ENCODE assay signal across 7 mouse cellular contexts in genomic region chr6:54430221-54430620, GRCm38 (mm10). TPM values are rescaled to one million over a fixed set of nuclear protein-coding genes. Genes with fewer than 3 reads are reported as not detected.
DNase-seq lines count a peak whose midpoint lies in the region; ATAC-seq and TF ChIP-seq lines count a peak whose summit lies in the region.

No protein-coding gene starts in this region.

- no peak for ATAC-seq in lung, embryonic 16.5 days (ENCODE audit: low read depth)
- ATAC-seq in forebrain, postnatal 0 days: no peak
- ATAC-seq in liver, embryonic 11.5 days (replicated peaks; ENCODE audit: low FRiP score): no peak
- ATAC-seq in stomach, postnatal 0 days (ENCODE audit: low FRiP score, low TSS enrichment): no peak

- H3K4me1 ChIP-seq in lung, embryonic 16.5 days (replicated peaks; ENCODE audit: control insufficient read depth, insufficient read depth, low read length): peaks cover 10% of the 10 kb centered on the region
- peaks cover 23% of the 10 kb centered on the region for H3K4me1 ChIP-seq in forebrain, postnatal 0 days (ENCODE audit: insufficient read depth)
- H3K4me1 ChIP-seq in liver, embryonic 11.5 days (replicated peaks; ENCODE audit: control insufficient read depth, insufficient read depth, low read length): peaks cover 2% of the 10 kb centered on the region; the same call in 1 of the 2 replicates
- H3K4me1 ChIP-seq in stomach, postnatal 0 days (replicated peaks; ENCODE audit: control insufficient read depth, insufficient read depth): no peaks in the 10 kb centered on the region
- H3K4me1 ChIP-seq in thymus, adult 2 months (replicated peaks; ENCODE audit: control insufficient read depth, insufficient read depth, low read length): no peaks in the 10 kb centered on the region

- no peaks in the 10 kb centered on the region for H3K9me3 ChIP-seq in lung, embryonic 16.5 days (ENCODE audit: control insufficient read depth, low read length)
- no peaks in the 10 kb centered on the region for H3K9me3 ChIP-seq in forebrain, postnatal 0 days (ENCODE audit: low read length)
- H3K9me3 ChIP-seq in liver, embryonic 11.5 days (ENCODE audit: control insufficient read depth, low read length): no peaks in the 10 kb centered on the region
- no peaks in the 10 kb centered on the region for H3K9me3 ChIP-seq in stomach, postnatal 0 days (ENCODE audit: control insufficient read depth, low read length)

- peaks cover 35% of the 10 kb centered on the region for H3K27me3 ChIP-seq in lung, embryonic 16.5 days (ENCODE audit: control insufficient read depth, insufficient read depth, low read depth, low read length)
- no peaks in the 10 kb centered on the region for H3K27me3 ChIP-seq in forebrain, postnatal 0 days (ENCODE audit: insufficient read depth, low read length)
- H3K27me3 ChIP-seq in liver, embryonic 11.5 days (replicated peaks; ENCODE audit: control insufficient read depth, insufficient read depth, low read length): peaks cover 42% of the 10 kb centered on the region
- no peaks in the 10 kb centered on the region; the same call in 1 of the 2 replicates for H3K27me3 ChIP-seq in stomach, postnatal 0 days (ENCODE audit: control insufficient read depth, insufficient read depth, low read length)
- H3K27me3 ChIP-seq in thymus, adult 2 months (ENCODE audit: control insufficient read depth, insufficient read depth, low read length): no peaks in the 10 kb centered on the region

- H3K4me3 ChIP-seq in lung, embryonic 16.5 days (ENCODE audit: low read length): peak overlapping the region; percentile 58
- H3K4me3 ChIP-seq in forebrain, postnatal 0 days (ENCODE audit: low read depth, low read length): peak overlapping the region; percentile 67
- peak overlapping the region; percentile 51 for H3K4me3 ChIP-seq in liver, embryonic 11.5 days (ENCODE audit: low read depth, low read length)
- peak overlapping the region; percentile 45 for H3K4me3 ChIP-seq in stomach, postnatal 0 days (ENCODE audit: low read depth, low read length)
- H3K4me3 ChIP-seq in thymus, adult 2 months (ENCODE audit: control insufficient read depth, insufficient read depth, low read length): no peak overlapping the region

- TF ChIP-seq EP300 in stomach, postnatal 0 days (optimal IDR thresholded peaks at IDR 0.05): no peak

- no peak overlapping the region for H3K27ac ChIP-seq in lung, embryonic 16.5 days (ENCODE audit: low read length)
- peak overlapping the region; percentile 64; the same call in 1 of the 2 replicates for H3K27ac ChIP-seq in forebrain, postnatal 0 days (ENCODE audit: low read depth, low read length)
- H3K27ac ChIP-seq in liver, embryonic 11.5 days (ENCODE audit: low read depth, low read length): no peak overlapping the region
- no peak overlapping the region for H3K27ac ChIP-seq in stomach, postnatal 0 days (replicated peaks)
- H3K27ac ChIP-seq in thymus, adult 2 months (ENCODE audit: control insufficient read depth, insufficient read depth, low read length): no peak overlapping the region

- peak overlapping the region; percentile 66 for H3K9ac ChIP-seq in lung, embryonic 16.5 days (ENCODE audit: low read length)
- H3K9ac ChIP-seq in forebrain, postnatal 0 days: peak overlapping the region; percentile 81
- no peak overlapping the region for H3K9ac ChIP-seq in liver, embryonic 11.5 days (ENCODE audit: low read depth, low read length)
- H3K9ac ChIP-seq in stomach, postnatal 0 days (ENCODE audit: low read length): peak overlapping the region; percentile 51

- no peak for TF ChIP-seq CTCF in forebrain, postnatal 0 days (IDR thresholded peaks at IDR 0.05; ENCODE audit: low read depth)
- no peak for TF ChIP-seq CTCF in stomach, postnatal 0 days (IDR thresholded peaks at IDR 0.05; ENCODE audit: low read depth)
- no peak for TF ChIP-seq CTCF in thymus, adult 2 months (IDR thresholded peaks at IDR 0.05; ENCODE audit: borderline replicate concordance, control insufficient read depth, extremely low read depth, insufficient read depth, low read length, poor library complexity)

- DNase-seq in lung, postnatal 36 days: no peak
- no peak for DNase-seq in forebrain, postnatal 0 days
- no peak for DNase-seq in liver, embryonic 11.5 days (ENCODE audit: low spot score)
- no peak for DNase-seq in stomach, postnatal 0 days (ENCODE audit: low spot score)
- no peak for DNase-seq in thymus, adult 2 months
- DNase-seq in thymus, postnatal 0 days (ENCODE audit: low spot score): no peak

- no peak for TF ChIP-seq POLR2A in thymus, adult 2 months (IDR thresholded peaks at IDR 0.05; ENCODE audit: control insufficient read depth, extremely low read depth, insufficient read depth, low read length, poor library complexity)

- H3K4me2 ChIP-seq in lung, embryonic 16.5 days (ENCODE audit: low read depth, low read length): peak overlapping the region; percentile 88
- H3K4me2 ChIP-seq in forebrain, postnatal 0 days (ENCODE audit: low read depth): peak overlapping the region; percentile 89
- peak overlapping the region; percentile 89 for H3K4me2 ChIP-seq in liver, embryonic 11.5 days
- peak overlapping the region; percentile 86 for H3K4me2 ChIP-seq in stomach, postnatal 0 days (replicated peaks; ENCODE audit: low read depth)

- no peaks in the 10 kb centered on the region for H3K36me3 ChIP-seq in lung, embryonic 16.5 days (ENCODE audit: control insufficient read depth, insufficient read depth, low read length)
- H3K36me3 ChIP-seq in forebrain, postnatal 0 days (ENCODE audit: insufficient read depth): no peaks in the 10 kb centered on the region
- H3K36me3 ChIP-seq in liver, embryonic 11.5 days (ENCODE audit: control insufficient read depth, insufficient read depth, low read length): no peaks in the 10 kb centered on the region
- H3K36me3 ChIP-seq in stomach, postnatal 0 days (ENCODE audit: control insufficient read depth, insufficient read depth, low read length): no peaks in the 10 kb centered on the region
- H3K36me3 ChIP-seq in thymus, adult 2 months (ENCODE audit: control insufficient read depth, insufficient read depth, low read length): no peaks in the 10 kb centered on the region

- 34% methylated on average over 7 of the region's 7 CpGs for WGBS in lung, embryonic 16.5 days
- 37% methylated on average over 7 of the region's 7 CpGs for WGBS in forebrain, postnatal 0 days
- WGBS in liver, embryonic 11.5 days: 23% methylated on average over 7 of the region's 7 CpGs
- 43% methylated on average over 7 of the region's 7 CpGs for WGBS in stomach, postnatal 0 days
- 47% methylated on average over 7 of the region's 7 CpGs for WGBS in thymus, adult 2 months

RNA-seq across cellular contexts. Expression of gene Wipf3, which starts 0.8 kb away (rescaled TPM):
- 1.2 TPM in 2 replicates for polyA plus RNA-seq in lung, embryonic 16.5 days (2015; fragmentation: Nextera tagmentation; extraction: Ambion mirVana)
- total RNA-seq in forebrain, postnatal 0 days (2014; rRNA removed): 6.5 and 7.6 TPM in 2 replicates
- polyA plus RNA-seq in forebrain, postnatal 0 days (2015; fragmentation: Nextera tagmentation; extraction: Ambion mirVana): 1.1 and 2.4 TPM in 2 replicates
- 0.26 and 0.47 TPM in 2 replicates for polyA plus RNA-seq in liver, embryonic 11.5 days (2014; fragmentation: Nextera tagmentation; extraction: Ambion mirVana)
- polyA plus RNA-seq in stomach, postnatal 0 days (2015; fragmentation: Nextera tagmentation; extraction: Ambion mirVana): 0.32 and 0.52 TPM in 2 replicates
- 1.1 and 1.6 TPM in 2 replicates for polyA plus RNA-seq in thymus, adult 2 months (2012; rRNA removed)
- polyA plus RNA-seq in thymus, postnatal 0 days (2015; fragmentation: Nextera tagmentation; extraction: Ambion mirVana): 0.31 and 0.46 TPM in 2 replicates
